Mouse (Mus musculus): Measurements from ENCODE around the gene Prkce. TPM values are rescaled to one million over a fixed set of nuclear protein-coding genes. Genes with fewer than 3 reads are reported as not detected.

Gene Prkce
- polyA plus RNA-seq, 1 experiment from 2014 or later, result 12.2 TPM

DNA sequence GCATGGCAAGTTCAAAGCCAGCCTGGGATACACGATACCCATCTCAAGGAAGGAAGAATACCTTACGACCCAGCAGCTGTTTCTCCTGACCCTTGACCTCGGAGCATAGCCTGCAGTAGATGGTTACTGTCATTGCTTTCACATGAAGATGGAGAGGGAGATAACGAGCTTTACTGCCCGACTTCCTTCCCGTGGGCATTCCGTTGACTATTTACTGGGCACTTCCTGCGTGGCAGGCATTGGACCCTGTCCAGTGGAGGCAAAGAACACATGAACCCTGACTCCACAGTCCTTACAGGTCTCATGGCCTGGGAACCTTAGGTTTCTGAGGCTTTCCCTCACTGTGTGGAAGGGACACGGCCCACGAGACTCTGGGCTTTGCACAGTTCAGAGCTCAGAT lies 311.8 kb downstream of the Prkce start:
- H3K4me2 ChIP-seq (ENCODE audit: low read length), result no peak overlapping the region
- H3K36me3 ChIP-seq (ENCODE audit: control insufficient read depth, insufficient read depth, low read length), result no peaks in the 10 kb centered on the region
- H3K27me3 ChIP-seq (ENCODE audit: control insufficient read depth, insufficient read depth, low read length), result no peaks in the 10 kb centered on the region
- 85% methylated on average over 10 of the region's 10 CpGs for WGBS
- no peak for ATAC-seq (ENCODE audit: insufficient number of reproducible peaks, insufficient read depth, low FRiP score, low read depth)
- no peak overlapping the region for H3K4me3 ChIP-seq (ENCODE audit: control insufficient read depth in 1 of 2, insufficient read depth in 1 of 2, low read depth in 1 of 2, low read length in 2 of 2)
- H3K27ac ChIP-seq (replicated peaks in 1 of 2; ENCODE audit: control insufficient read depth in 1 of 2, insufficient read depth in 1 of 2, low read depth in 2 of 2, low read length in 2 of 2), result no peak overlapping the region
- H3K4me1 ChIP-seq (ENCODE audit: control insufficient read depth in 2 of 2, insufficient read depth in 2 of 2, low read length in 2 of 2), result peaks cover 0 to under 1% of the 10 kb centered on the region in 2 experiments; a peak in 1 of 4 replicates
- no peaks in the 10 kb centered on the region for H3K9me3 ChIP-seq (ENCODE audit: control insufficient read depth, low read length)
- no peak overlapping the region for H3K9ac ChIP-seq (ENCODE audit: low read length)

GRCm38 (mm10) chr17:86482675-86483074 lies 315.1 kb downstream of the Prkce start:
- Histone ChIP-seq H3K27me3 (ENCODE audit: control insufficient read depth, insufficient read depth, low read length) (no peaks in the 10 kb centered on the region), H3K4me3 (ENCODE audit: control insufficient read depth in 1 of 2, insufficient read depth in 1 of 2, low read depth in 1 of 2, low read length in 2 of 2) (no peak overlapping the region), H3K4me1 (ENCODE audit: control insufficient read depth in 2 of 2, insufficient read depth in 2 of 2, low read length in 2 of 2) (peaks cover 0 to 3% of the 10 kb centered on the region in 2 experiments; a peak in 1 of 4 replicates), H3K36me3 (ENCODE audit: control insufficient read depth, insufficient read depth, low read length) (no peaks in the 10 kb centered on the region), H3K9me3 (ENCODE audit: control insufficient read depth, low read length) (no peaks in the 10 kb centered on the region), H3K4me2 (ENCODE audit: low read length) (no peak overlapping the region), H3K9ac (ENCODE audit: low read length) (no peak overlapping the region), H3K27ac (replicated peaks in 1 of 2; ENCODE audit: control insufficient read depth in 1 of 2, insufficient read depth in 1 of 2, low read depth in 2 of 2, low read length in 2 of 2) (no peak overlapping the region)
- ATAC-seq (ENCODE audit: insufficient number of reproducible peaks, insufficient read depth, low FRiP score, low read depth), result no peak
- 83% methylated on average over 10 of the region's 10 CpGs for WGBS

DNA sequence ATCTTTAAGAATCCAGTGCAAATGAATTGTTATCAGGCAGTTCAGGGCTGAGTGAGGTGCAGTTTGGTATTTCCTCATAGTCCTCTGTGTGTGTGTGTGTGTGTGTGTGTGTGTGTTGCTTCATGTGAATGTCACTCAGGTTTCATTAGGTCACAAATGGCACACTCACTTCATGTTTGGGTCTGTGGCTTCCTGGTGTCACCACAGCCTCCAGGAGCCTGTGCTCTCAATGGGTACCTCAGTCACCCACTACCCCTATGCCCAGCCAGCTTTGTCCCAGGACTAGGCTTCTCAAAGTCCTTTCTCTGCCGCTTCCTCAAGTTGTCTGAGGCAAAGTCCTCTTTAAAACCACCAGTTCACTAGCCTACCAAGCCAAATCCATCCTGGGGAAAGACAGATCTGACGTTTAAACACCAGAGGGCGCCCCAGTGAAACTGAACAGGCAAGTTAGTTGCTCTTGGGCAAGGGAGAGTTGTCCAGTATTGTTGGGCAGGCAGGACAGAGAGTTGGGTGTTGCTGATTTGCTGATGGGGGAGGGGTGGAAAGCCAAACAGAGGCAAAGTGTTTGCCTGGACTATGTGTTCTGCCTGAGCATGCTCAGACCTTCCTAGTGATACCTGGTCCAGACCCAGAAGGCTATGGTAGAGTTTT lies 316.6 kb downstream of the Prkce start:
- H3K4me2 ChIP-seq (ENCODE audit: low read length), result no peak overlapping the region
- peaks cover 0 to 3% of the 10 kb centered on the region in 2 experiments; a peak in 1 of 4 replicates for H3K4me1 ChIP-seq (ENCODE audit: control insufficient read depth in 2 of 2, insufficient read depth in 2 of 2, low read length in 2 of 2)
- 6% methylated on average over 3 of the region's 3 CpGs for WGBS
- peak; percentile 36; the same call in 1 of the 2 replicates for ATAC-seq (ENCODE audit: insufficient number of reproducible peaks, insufficient read depth, low FRiP score, low read depth)
- no peak overlapping the region for H3K27ac ChIP-seq (replicated peaks in 1 of 2; ENCODE audit: control insufficient read depth in 1 of 2, insufficient read depth in 1 of 2, low read depth in 2 of 2, low read length in 2 of 2)
- no peaks in the 10 kb centered on the region for H3K27me3 ChIP-seq (ENCODE audit: control insufficient read depth, insufficient read depth, low read length)
- H3K36me3 ChIP-seq (ENCODE audit: control insufficient read depth, insufficient read depth, low read length), result no peaks in the 10 kb centered on the region
- H3K9me3 ChIP-seq (ENCODE audit: control insufficient read depth, low read length), result no peaks in the 10 kb centered on the region
- no peak overlapping the region for H3K9ac ChIP-seq (ENCODE audit: low read length)
- no peak overlapping the region for H3K4me3 ChIP-seq (ENCODE audit: control insufficient read depth in 1 of 2, insufficient read depth in 1 of 2, low read depth in 1 of 2, low read length in 2 of 2)

DNA sequence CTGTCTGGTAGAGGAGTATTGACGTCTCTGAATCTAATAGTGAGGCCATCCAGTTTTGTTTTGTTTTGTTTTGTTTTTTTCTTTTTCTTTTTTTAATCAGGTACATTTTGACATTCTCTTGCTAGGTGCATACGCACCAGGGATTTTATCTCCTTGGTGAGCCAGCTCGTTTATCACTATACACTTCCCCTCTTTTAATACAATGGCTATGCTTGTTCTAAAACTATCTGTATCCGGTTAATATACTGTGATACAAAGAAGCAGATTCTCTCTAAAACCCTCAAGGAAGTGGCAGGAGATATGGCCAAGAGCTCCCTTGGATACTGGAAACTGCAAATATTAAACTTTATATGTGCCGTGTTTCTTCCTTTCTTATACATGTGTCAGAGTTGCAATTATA lies 319.1 kb downstream of the Prkce start:
- no peak overlapping the region for H3K4me2 ChIP-seq (ENCODE audit: low read length)
- H3K27ac ChIP-seq (replicated peaks in 1 of 2; ENCODE audit: control insufficient read depth in 1 of 2, insufficient read depth in 1 of 2, low read depth in 2 of 2, low read length in 2 of 2), result no peak overlapping the region
- 63% methylated on average over 5 of the region's 5 CpGs for WGBS

GRCm38 (mm10) chr17:86487450-86487849 lies 319.9 kb downstream of the Prkce start:
- H3K4me2 ChIP-seq (ENCODE audit: low read length), result no peak overlapping the region
- H3K4me3 ChIP-seq (ENCODE audit: control insufficient read depth in 1 of 2, insufficient read depth in 1 of 2, low read depth in 1 of 2, low read length in 2 of 2), result no peak overlapping the region
- no peak overlapping the region for H3K9ac ChIP-seq (ENCODE audit: low read length)
- H3K27ac ChIP-seq (replicated peaks in 1 of 2; ENCODE audit: control insufficient read depth in 1 of 2, insufficient read depth in 1 of 2, low read depth in 2 of 2, low read length in 2 of 2), result no peak overlapping the region
- H3K4me1 ChIP-seq (ENCODE audit: control insufficient read depth in 2 of 2, insufficient read depth in 2 of 2, low read length in 2 of 2), result peaks cover 3 to 6% of the 10 kb centered on the region in 2 experiments; a peak in 2 of 4 replicates
- WGBS, result 73% methylated on average over 3 of the region's 3 CpGs
- ATAC-seq (ENCODE audit: insufficient number of reproducible peaks, insufficient read depth, low FRiP score, low read depth), result no peak
- no peaks in the 10 kb centered on the region for H3K9me3 ChIP-seq (ENCODE audit: control insufficient read depth, low read length)
- H3K36me3 ChIP-seq (ENCODE audit: control insufficient read depth, insufficient read depth, low read length), result 0 out of 2 replicates have a peak, but pooled peaks cover 6% of the 10 kb centered on the region
- no peaks in the 10 kb centered on the region for H3K27me3 ChIP-seq (ENCODE audit: control insufficient read depth, insufficient read depth, low read length)

More for the DNA sequence above, 319.1 kb downstream of the Prkce start:
- Histone ChIP-seq H3K27me3 (ENCODE audit: control insufficient read depth, insufficient read depth, low read length) (no peaks in the 10 kb centered on the region), H3K9me3 (ENCODE audit: control insufficient read depth, low read length) (no peaks in the 10 kb centered on the region), H3K9ac (ENCODE audit: low read length) (no peak overlapping the region), H3K4me3 (ENCODE audit: control insufficient read depth in 1 of 2, insufficient read depth in 1 of 2, low read depth in 1 of 2, low read length in 2 of 2) (no peak overlapping the region), H3K36me3 (ENCODE audit: control insufficient read depth, insufficient read depth, low read length) (0 out of 2 replicates have a peak, but pooled peaks cover 4% of the 10 kb centered on the region), H3K4me1 (ENCODE audit: control insufficient read depth in 2 of 2, insufficient read depth in 2 of 2, low read length in 2 of 2) (peaks cover 0 to 3% of the 10 kb centered on the region in 2 experiments; a peak in 1 of 4 replicates)
- no peak for ATAC-seq (ENCODE audit: insufficient number of reproducible peaks, insufficient read depth, low FRiP score, low read depth)

DNA sequence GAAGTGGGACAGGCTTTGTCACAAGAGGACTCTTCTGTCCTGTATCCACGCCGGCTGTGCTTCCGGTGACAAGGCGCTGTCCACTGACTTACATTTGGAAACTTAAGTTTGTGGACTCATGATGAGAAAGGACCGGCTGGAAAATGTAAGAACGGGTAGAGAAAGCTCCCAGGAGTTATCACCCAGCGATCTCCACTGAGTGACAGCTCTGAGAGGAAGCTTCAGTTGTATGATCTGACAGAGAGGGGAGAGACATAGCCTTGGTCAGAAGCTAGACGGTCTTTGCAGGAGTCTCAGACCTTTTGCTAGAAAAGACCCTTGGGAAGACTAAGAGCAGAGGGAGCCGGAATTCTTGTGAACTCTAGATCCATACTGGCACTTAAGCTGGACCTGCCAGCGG lies 322.2 kb downstream of the Prkce start:
- Histone ChIP-seq H3K4me2 (ENCODE audit: low read length) (no peak overlapping the region), H3K36me3 (ENCODE audit: control insufficient read depth, insufficient read depth, low read length) (0 out of 2 replicates have a peak, but pooled peaks cover 12% of the 10 kb centered on the region), H3K4me3 (ENCODE audit: control insufficient read depth in 1 of 2, insufficient read depth in 1 of 2, low read depth in 1 of 2, low read length in 2 of 2) (no peak overlapping the region), H3K27me3 (ENCODE audit: control insufficient read depth, insufficient read depth, low read length) (no peaks in the 10 kb centered on the region), H3K9me3 (ENCODE audit: control insufficient read depth, low read length) (no peaks in the 10 kb centered on the region), H3K4me1 (ENCODE audit: control insufficient read depth in 2 of 2, insufficient read depth in 2 of 2, low read length in 2 of 2) (peaks cover 0 to 7% of the 10 kb centered on the region in 2 experiments; a peak in 2 of 4 replicates), H3K27ac (replicated peaks in 1 of 2; ENCODE audit: control insufficient read depth in 1 of 2, insufficient read depth in 1 of 2, low read depth in 2 of 2, low read length in 2 of 2) (no peak overlapping the region), H3K9ac (ENCODE audit: low read length) (no peak overlapping the region)
- no peak for ATAC-seq (ENCODE audit: insufficient number of reproducible peaks, insufficient read depth, low FRiP score, low read depth)
- 78% methylated on average over 10 of the region's 10 CpGs for WGBS

- peaks cover 0 to 7% of the 10 kb centered on the region in 2 experiments; a peak in 2 of 4 replicates for H3K4me1 ChIP-seq (ENCODE audit: control insufficient read depth in 2 of 2, insufficient read depth in 2 of 2, low read length in 2 of 2)
- no peaks in the 10 kb centered on the region for H3K9me3 ChIP-seq (ENCODE audit: control insufficient read depth, low read length)
- H3K27ac ChIP-seq (replicated peaks in 1 of 2; ENCODE audit: control insufficient read depth in 1 of 2, insufficient read depth in 1 of 2, low read depth in 2 of 2, low read length in 2 of 2), result no peak overlapping the region
- H3K36me3 ChIP-seq (ENCODE audit: control insufficient read depth, insufficient read depth, low read length), result peaks cover 17% of the 10 kb centered on the region
- no peak overlapping the region for H3K4me2 ChIP-seq (ENCODE audit: low read length)
- H3K27me3 ChIP-seq (ENCODE audit: control insufficient read depth, insufficient read depth, low read length), result no peaks in the 10 kb centered on the region
- WGBS, result 43% methylated on average over 7 of the region's 7 CpGs
- H3K4me3 ChIP-seq (ENCODE audit: control insufficient read depth in 1 of 2, insufficient read depth in 1 of 2, low read depth in 1 of 2, low read length in 2 of 2), result no peak overlapping the region
- no peak overlapping the region for H3K9ac ChIP-seq (ENCODE audit: low read length)
- no peak for ATAC-seq (ENCODE audit: insufficient number of reproducible peaks, insufficient read depth, low FRiP score, low read depth)
Measured at GRCm38 (mm10) chr17:86492376-86492775, 324.8 kb downstream of the Prkce start.

Measured in heart, embryonic 14.5 days (tissue).